Mouse (Mus musculus) heart, adult 11 months (tissue): ENCODE measurements at regions not wholly inside any gene's neighbourhood (a gene's known extent, or its start where the extent isn't known, plus 50 kb on each side); places are given as distances from the start of the nearest gene placed in this dataset.
"Not testable (repeated sequence)": the region's sequence is repeated elsewhere in the genome, so short reads cannot be mapped to it uniquely, and the experiment has no call there.

Experiments
- DNase-seq: peaks from one replicate; pipeline ENCODE4 v3.0.0; 2022

- no peak for DNase-seq
Observed at GRCm38 (mm10) chr13:5615327-5615726, 246.0 kb upstream of the Klf6 start.

- DNase-seq: peak; percentile 92
Observed at GRCm38 (mm10) chr13:5628124-5628523, 233.2 kb upstream of the Klf6 start.

- no peak for DNase-seq
Observed at GRCm38 (mm10) chr13:5634960-5635359, 226.3 kb upstream of the Klf6 start.

GRCm38 (mm10) chr13:5641743-5642510 lies 219.4 kb upstream of the Klf6 start:
- DNase-seq: peak; percentile 49

- DNase-seq: peak; percentile 84
Observed at GRCm38 (mm10) chr13:5648276-5648675, 213.0 kb upstream of the Klf6 start.

- DNase-seq: peak; percentile 61
Observed at GRCm38 (mm10) chr13:5657556-5657955, 203.7 kb upstream of the Klf6 start.

- DNase-seq: peak; percentile 14
Observed at GRCm38 (mm10) chr13:5666235-5667007, 194.9 kb upstream of the Klf6 start.

GRCm38 (mm10) chr13:5675668-5676067 lies 185.6 kb upstream of the Klf6 start:
- peak; percentile 14 for DNase-seq

- no peak for DNase-seq
Observed at GRCm38 (mm10) chr13:5690124-5690523, 171.2 kb upstream of the Klf6 start.

- not testable (repeated sequence) for DNase-seq
Observed at GRCm38 (mm10) chr13:5690680-5691079, 170.6 kb upstream of the Klf6 start.

GRCm38 (mm10) chr13:5694626-5695025 lies 166.7 kb upstream of the Klf6 start:
- DNase-seq: no peak

- not testable (repeated sequence) for DNase-seq
Observed at GRCm38 (mm10) chr13:5695581-5695980, 165.7 kb upstream of the Klf6 start.

- no peak for DNase-seq
Observed at GRCm38 (mm10) chr13:5696377-5696776, 164.9 kb upstream of the Klf6 start.

GRCm38 (mm10) chr13:5697329-5697728 lies 164.0 kb upstream of the Klf6 start:
- peak; percentile 94 for DNase-seq

- DNase-seq: no peak
Observed at GRCm38 (mm10) chr13:5702071-5702470, 159.2 kb upstream of the Klf6 start.

- DNase-seq: no peak
Observed at GRCm38 (mm10) chr13:5704991-5705390, 156.3 kb upstream of the Klf6 start.

- DNase-seq: peak; percentile 95
Observed at GRCm38 (mm10) chr13:5711646-5712045, 149.6 kb upstream of the Klf6 start.

- no peak for DNase-seq
Observed at GRCm38 (mm10) chr13:5713195-5713863, 148.0 kb upstream of the Klf6 start.

- peak; percentile 97 for DNase-seq
Observed at GRCm38 (mm10) chr13:5714191-5714591, 147.1 kb upstream of the Klf6 start.

- no peak for DNase-seq
Observed at GRCm38 (mm10) chr13:5714793-5715192, 146.5 kb upstream of the Klf6 start.

- no peak for DNase-seq
Observed at GRCm38 (mm10) chr13:5716749-5717148, 144.5 kb upstream of the Klf6 start.

- DNase-seq: no peak
Observed at GRCm38 (mm10) chr13:5723319-5723718, 138.0 kb upstream of the Klf6 start.

GRCm38 (mm10) chr13:5724364-5724763 lies 136.9 kb upstream of the Klf6 start:
- peak; percentile 92 for DNase-seq

- no peak for DNase-seq
Observed at GRCm38 (mm10) chr13:5725984-5726383, 135.3 kb upstream of the Klf6 start.
